Mouse (Mus musculus): ENCODE measurements around the gene Samsn1. TPM values are rescaled to one million over a fixed set of nuclear protein-coding genes. Genes with fewer than 3 reads are reported as not detected.

Samsn1 gene
- total RNA-seq, 4 experiments from 2014 or later, result 0.41 to 1.3 (median 0.95) TPM

GRCm38 (mm10) chr16:75933357-75933756 lies 88.7 kb downstream of the Samsn1 start:
- no peak for DNase-seq

DNA sequence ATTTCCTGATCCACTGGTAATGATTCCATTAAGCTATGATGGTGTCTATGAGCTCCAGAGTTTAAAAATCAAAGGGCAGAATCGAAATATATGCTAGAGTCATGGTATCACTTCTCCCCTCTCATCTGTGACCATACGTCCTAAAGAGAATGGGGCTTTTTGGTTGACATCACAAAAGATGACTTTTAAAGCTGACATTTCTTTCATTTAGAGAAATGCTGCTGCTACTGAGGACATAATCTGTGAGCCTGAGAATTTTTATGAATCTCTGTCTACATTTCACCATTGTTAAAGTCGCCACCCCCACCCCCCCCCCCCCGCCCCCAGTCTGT lies 91.9 kb downstream of the Samsn1 start:
- DNase-seq, result no peak

DNA sequence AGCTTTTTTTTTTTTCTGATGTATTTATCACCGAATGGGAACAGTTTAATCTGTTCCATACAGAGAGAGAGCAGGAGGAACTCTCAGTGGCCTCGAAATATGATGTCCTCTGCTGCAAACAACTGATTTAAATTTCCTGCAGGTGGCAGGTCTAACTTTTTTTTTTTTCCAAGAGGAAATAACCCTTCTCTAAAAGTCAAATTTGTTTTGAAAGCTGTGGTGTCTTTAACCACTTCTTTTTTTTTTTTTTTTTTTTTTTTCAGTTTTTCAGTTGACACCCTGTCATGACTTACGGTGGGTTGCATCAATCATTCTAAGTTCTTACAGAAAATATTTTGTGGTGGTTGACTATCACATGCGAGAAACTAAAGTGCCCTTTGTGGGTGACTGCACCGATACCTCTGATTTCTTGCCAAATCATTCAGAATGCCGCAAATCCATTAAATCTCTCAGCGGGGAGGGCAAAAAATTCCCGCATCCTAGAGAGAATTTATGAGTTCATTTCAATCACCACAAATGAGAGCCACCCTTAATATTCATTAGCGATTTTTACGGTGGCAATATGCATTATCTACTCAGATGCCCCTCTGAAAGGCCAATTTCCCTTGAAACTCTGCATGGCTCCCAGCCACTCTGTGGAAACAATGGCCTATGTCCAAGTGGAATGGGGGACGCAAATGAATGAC lies 92.4 kb downstream of the Samsn1 start:
- no peak for DNase-seq

DNA sequence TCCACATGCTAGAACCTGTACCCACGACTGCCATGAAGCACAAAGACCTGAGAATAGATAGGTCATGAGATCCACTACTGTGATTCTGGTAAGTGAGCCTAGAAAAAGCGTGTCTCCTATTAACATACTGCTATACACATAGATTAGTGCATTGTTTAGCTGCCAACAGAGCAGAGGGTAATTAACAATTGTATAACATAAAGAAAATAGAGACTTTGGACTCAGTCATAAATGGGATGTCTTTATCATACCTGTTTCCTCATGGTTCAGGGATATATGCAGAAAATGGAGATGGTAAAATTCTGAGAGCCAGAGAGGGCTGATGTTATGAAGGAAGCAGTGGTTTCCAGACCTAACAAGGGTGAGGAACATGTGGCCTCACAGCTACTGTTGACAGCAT lies 95.6 kb downstream of the Samsn1 start:
- no peak for DNase-seq

GRCm38 (mm10) chr16:75920870-75921269 lies 101.2 kb downstream of the Samsn1 start:
- DNase-seq, result no peak

- DNase-seq, result no peak
Measured at GRCm38 (mm10) chr16:75919298-75919697, 102.8 kb downstream of the Samsn1 start.

DNA sequence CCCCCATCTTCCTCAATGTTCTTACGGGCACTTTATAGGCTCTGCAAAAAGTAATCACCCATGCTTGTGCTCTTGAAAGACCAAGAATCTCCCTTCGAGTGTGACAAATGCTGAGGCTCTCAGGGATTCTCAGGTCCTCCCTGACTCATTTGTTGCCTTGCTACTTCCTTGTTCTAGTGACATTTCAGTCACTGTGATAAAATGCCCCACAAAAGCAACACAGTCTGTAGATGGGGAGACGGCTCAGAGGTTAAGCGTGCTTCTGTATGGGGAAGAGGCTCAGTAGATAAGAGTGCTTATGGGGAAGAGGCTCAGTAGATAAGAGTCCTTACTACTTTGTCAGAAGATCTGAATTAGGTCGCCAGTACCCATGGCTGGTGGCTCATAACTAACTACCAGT lies 104.4 kb downstream of the Samsn1 start:
- no peak for DNase-seq

- DNase-seq, result no peak
Measured at GRCm38 (mm10) chr16:75912051-75912450, 110.0 kb downstream of the Samsn1 start.

DNA sequence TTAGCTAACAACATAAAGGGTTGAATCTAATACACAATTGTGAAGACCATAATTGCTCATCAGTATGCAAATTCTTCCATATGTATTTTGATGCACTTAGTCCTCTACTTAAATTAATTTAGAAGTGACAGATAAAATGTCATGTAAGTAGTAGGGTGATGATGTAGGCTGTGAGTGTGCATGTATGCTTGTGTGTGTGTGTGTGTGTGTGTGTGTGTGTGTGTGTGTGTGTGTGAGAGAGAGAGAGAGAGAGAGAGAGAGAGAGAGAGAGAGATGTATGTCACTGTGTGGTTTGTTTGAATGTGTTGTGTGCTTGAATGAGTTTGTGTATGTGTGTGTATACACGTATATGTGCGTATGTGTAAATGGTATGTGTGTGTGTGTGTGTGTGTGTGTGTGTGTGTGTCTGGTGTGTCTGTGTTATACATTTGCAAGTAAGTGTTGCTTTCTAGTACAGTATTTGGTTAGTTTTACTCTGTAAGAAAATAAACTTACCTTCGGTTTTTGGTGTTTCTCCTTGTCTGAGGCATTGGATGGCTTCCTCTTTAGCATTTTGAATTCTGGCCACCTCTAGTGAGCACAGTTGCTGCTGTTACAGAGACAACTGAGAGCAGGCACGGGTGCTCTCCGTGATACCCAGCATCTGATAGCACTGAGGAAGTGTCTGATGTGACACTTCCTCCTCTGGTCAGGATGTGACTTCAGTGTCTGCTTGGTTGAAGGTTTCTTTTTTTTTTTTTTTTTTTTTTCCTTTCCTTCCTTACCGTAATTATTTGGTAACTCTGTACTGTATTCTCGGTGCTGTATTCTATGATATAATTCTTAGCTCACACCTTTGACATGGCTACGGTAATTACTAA lies 113.2 kb downstream of the Samsn1 start:
- no peak for DNase-seq

DNA sequence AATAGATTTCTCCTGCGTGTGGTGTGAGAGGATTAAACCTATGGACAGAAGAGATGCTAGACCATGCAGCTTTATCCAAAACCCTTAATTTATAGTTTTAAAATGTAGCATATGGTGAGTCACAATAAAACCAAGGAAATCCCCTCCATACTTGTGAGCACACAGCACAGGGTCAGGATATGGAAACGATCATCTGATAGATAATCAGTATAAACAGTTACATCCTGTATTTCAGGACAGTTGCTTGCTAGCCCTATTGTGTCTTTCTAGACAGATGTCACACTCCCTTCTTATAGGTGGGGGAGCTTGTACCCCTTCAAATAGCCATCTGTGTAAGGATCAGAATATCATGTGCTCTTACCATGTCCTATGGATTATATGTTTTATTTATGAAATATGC lies 115.3 kb downstream of the Samsn1 start:
- DNase-seq, result no peak

DNA sequence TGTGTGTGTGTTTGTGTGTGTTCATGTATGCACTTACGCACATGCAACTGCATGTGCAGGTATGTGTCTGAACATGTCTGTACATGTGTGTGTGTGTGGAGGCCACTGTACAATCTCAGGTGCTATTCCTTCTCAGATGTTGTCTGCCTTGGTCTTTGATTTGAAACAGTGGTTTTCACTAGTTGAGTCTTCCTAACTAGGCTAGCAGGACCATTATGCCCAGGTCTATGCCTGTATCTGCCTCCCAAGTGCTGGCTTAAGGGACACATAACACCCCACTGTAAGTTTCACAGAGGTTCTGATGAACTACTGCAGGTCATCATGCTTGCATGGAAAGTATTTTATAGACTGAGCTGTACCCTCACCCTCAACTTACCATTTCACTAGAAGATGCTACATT lies 115.8 kb downstream of the Samsn1 start:
- no peak for DNase-seq

- no peak for DNase-seq
Measured at GRCm38 (mm10) chr16:75905324-75905723, 116.8 kb downstream of the Samsn1 start.

DNA sequence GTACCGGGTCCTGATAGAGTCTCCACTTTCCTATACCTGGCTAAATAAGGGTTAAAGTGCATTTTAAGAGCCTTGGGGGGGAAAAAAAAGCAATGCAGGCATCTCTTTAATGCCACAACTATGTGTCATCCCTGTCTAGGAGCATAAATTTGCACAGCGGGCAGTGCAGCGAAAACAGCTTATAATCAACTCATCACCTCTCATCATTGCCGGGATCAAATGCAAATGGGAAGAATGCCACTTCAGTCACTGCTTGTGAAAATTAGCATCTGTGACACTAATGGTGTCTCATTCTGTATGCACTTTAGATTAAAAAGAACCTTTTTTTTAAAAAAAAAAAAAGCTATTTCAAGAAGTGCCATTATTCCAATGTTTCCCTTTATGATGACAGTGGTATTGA lies 118.0 kb downstream of the Samsn1 start:
- DNase-seq, result no peak

GRCm38 (mm10) chr16:75903028-75903427 lies 119.1 kb downstream of the Samsn1 start:
- DNase-seq, result no peak

DNA sequence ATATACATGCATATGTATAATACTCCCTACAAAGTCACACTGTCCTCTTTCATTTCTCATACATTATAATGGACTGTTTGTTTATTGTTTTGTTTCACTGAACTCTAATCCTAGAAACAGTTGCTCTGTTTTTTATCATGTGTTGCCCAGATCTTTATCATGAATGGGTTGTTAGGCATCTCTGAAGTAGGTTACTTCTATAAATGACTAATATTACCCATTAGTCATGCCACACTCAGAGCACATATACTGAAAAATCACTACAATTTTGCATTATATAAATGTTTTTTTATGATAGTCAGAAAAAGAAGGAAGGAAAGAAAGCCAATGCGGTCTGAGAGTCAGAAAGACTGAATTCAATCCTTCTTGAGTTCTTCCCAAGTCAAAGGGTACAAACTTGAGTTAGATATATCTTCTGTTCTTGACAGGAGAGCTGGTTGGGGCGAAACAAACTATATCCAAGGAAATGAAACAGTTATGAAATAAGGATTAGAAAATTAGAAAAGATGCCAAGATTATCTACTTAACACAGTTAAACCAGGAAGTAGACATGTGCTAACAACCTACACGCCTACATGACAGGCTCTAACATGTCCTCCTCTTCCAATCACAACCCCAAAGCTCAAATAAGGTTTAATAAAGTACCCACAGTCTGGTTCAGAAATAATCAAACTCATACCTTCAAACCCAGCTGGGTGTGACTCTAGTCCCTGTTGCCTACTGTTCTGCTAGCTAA lies 122.0 kb downstream of the Samsn1 start:
- no peak for DNase-seq

GRCm38 (mm10) chr16:75897828-75898367 lies 124.2 kb downstream of the Samsn1 start:
- peak; percentile 9 for DNase-seq

GRCm38 (mm10) chr16:75894263-75894901 lies 127.7 kb downstream of the Samsn1 start:
- DNase-seq, result no peak

DNA sequence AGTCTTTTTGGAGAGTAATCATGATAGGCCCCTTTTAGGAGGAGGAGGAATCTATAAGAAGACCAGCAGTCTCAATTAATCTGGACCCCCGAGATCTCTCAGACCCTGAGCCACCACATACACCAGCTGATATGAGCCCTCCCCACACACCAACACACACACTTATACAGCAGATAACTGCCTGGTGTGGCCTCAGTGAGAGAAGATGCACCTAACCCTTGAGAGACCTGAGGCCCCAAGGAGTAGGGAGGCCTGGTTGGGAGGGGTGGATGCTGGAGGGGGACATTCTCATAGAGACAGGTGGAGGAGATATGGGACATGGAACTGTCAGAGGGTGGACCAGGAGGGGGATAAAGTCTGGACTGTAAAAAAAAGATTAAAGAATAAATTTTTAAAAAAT lies 128.6 kb downstream of the Samsn1 start:
- DNase-seq, result no peak

DNA sequence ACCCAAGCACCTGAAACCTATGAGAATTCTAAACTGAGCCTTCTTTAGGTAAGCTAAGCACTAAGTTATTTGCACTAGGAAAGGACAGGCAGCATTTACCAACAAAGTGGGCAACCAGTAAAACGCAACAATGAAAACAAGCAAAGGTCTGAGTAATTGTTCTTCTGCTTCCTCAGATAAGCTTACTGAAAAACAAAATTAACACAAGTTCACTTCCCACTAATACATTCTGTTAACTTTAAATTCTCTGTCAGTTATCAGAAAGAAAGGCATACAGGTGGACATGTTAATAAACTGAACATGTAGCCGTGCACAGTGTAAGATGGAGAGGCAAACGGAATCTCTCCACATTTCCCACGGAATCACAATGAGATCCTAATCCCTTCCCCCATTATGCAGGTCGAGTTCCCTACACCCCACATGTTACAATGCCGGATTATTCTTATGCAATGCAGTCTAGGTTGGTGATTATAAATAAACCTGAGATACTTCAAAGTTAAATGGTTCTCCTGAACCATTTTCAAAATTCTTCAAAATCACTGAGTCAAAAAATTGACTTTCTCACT lies 132.9 kb downstream of the Samsn1 start:
- DNase-seq, result no peak

DNA sequence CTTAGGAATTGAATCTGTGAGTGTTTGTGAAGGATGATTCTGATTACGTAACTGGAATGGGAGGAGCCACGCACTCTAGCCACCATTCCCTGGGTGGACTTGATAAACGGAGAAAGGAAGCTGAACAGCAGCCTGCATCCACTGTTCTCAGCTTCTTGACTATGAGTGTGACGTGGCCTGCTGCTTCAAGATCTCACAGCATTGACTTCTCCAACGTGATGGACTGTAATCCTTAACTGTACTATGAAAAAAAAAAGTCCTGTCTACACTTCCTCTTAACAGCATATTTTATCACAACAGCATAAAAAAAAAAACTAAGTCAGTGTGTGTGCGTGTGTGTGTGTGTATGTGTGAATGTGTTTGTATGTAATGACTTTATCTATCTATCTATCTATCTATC lies 134.9 kb downstream of the Samsn1 start:
- DNase-seq, result no peak

GRCm38 (mm10) chr16:75878885-75879284 lies 143.2 kb downstream of the Samsn1 start:
- DNase-seq, result no peak

GRCm38 (mm10) chr16:75877170-75877569 lies 144.9 kb downstream of the Samsn1 start:
- no peak for DNase-seq

Measured in adrenal gland, adult 8-10 months (tissue).